9 mouse cellular contexts compared by ENCODE assay signal in genomic region chr5:24729797-24730487, GRCm38 (mm10). TPM values are rescaled to one million over a fixed set of nuclear protein-coding genes. Genes with fewer than 3 reads are reported as not detected.
DNase-seq lines count a peak whose midpoint lies in the region; ATAC-seq and TF ChIP-seq lines count a peak whose summit lies in the region.
"Had no signal": no experiment of that assay in that cellular context is flagged by ENCODE, and none has a peak within 500 bp of the region (broad histone marks: within the 10 kb centered on the region; RNA-seq: fewer than 3 reads in every experiment).

No protein-coding gene starts in this region.

- H3K27me3 ChIP-seq in limb, embryonic 12.5 days, result no peaks in the 10 kb centered on the region
- H3K27me3 ChIP-seq in neural tube, embryonic 15.5 days (replicated peaks), result peaks cover 37% of the 10 kb centered on the region

- H3K9ac ChIP-seq in limb, embryonic 12.5 days (replicated peaks), result peak overlapping the region; percentile 92
- H3K9ac ChIP-seq in neural tube, embryonic 15.5 days (replicated peaks), result peak overlapping the region; percentile 49

- H3K4me2 ChIP-seq in limb, embryonic 12.5 days, result peak overlapping the region; percentile 87
- H3K4me2 ChIP-seq in neural tube, embryonic 15.5 days, result peak overlapping the region; percentile 69

- 0 out of 2 replicates have a peak, but pooled peaks have one; percentile 28 for ATAC-seq in limb, embryonic 12.5 days (ENCODE audit: insufficient number of reproducible peaks, insufficient read depth, low FRiP score, low TSS enrichment, low read depth)
- 0 out of 2 replicates have a peak, but pooled peaks have one; percentile 5 for ATAC-seq in neural tube, embryonic 15.5 days (ENCODE audit: low FRiP score)
- ATAC-seq in megakaryocyte-erythroid progenitor cell, adult 5-6 weeks (replicated peaks; ENCODE audit: low FRiP score, low TSS enrichment, poor library complexity, severe bottlenecking), result no peak

- DNase-seq in layer of hippocampus, adult 2 months (ENCODE audit: low spot score in 2 of 2), result no peak
- DNase-seq in layer of hippocampus, postnatal 25 days (ENCODE audit: extremely low spot score in 1 of 2, low spot score in 1 of 2), result no peak
- DNase-seq in layer of hippocampus, adult 9-10 months (ENCODE audit: low spot score), result no peak
- no peak for DNase-seq in cerebellum, adult 8-10 months

- H3K4me3 ChIP-seq in layer of hippocampus, adult 2 months, result peak overlapping the region; percentile 39
- 0 out of 2 replicates have a peak overlapping the region, but pooled peaks have one; percentile 8 for H3K4me3 ChIP-seq in embryonic fibroblast, embryonic 13.5 days (ENCODE audit: insufficient read depth, low read length)
- peak overlapping the region; percentile 79 for H3K4me3 ChIP-seq in limb, embryonic 12.5 days (replicated peaks)
- peak overlapping the region; percentile 44 for H3K4me3 ChIP-seq in neural tube, embryonic 15.5 days (replicated peaks)

- no peaks in the 10 kb centered on the region for H3K9me3 ChIP-seq in limb, embryonic 12.5 days
- H3K9me3 ChIP-seq in neural tube, embryonic 15.5 days (replicated peaks), result no peaks in the 10 kb centered on the region

- peaks cover 2% of the 10 kb centered on the region; the same call in 1 of the 2 replicates for H3K4me1 ChIP-seq in embryonic fibroblast, embryonic 13.5 days (ENCODE audit: control insufficient read depth, insufficient read depth, low read length)
- peaks cover 65% of the 10 kb centered on the region for H3K4me1 ChIP-seq in limb, embryonic 12.5 days (replicated peaks)
- peaks cover 37% of the 10 kb centered on the region for H3K4me1 ChIP-seq in neural tube, embryonic 15.5 days

- 1% methylated on average over 49 of the region's 49 CpGs for WGBS in limb, embryonic 12.5 days
- WGBS in neural tube, embryonic 15.5 days, result 1% methylated on average over 49 of the region's 49 CpGs

- TF ChIP-seq CTCF in layer of hippocampus, adult 2 months (conservative IDR thresholded peaks at IDR 0.05), result no peak
- TF ChIP-seq CTCF in embryonic fibroblast, embryonic 13.5 days (IDR thresholded peaks at IDR 0.05; ENCODE audit: borderline replicate concordance, insufficient read depth, low read length), result no peak

- peaks cover 25% of the 10 kb centered on the region; the same call in 1 of the 2 replicates for H3K36me3 ChIP-seq in limb, embryonic 12.5 days
- H3K36me3 ChIP-seq in neural tube, embryonic 15.5 days, result no peaks in the 10 kb centered on the region

- no peak overlapping the region for H3K27ac ChIP-seq in layer of hippocampus, adult 2 months
- no peak overlapping the region for H3K27ac ChIP-seq in embryonic fibroblast, embryonic 13.5 days (ENCODE audit: insufficient read depth, low read length)
- H3K27ac ChIP-seq in limb, embryonic 12.5 days, result peak overlapping the region; percentile 75
- H3K27ac ChIP-seq in neural tube, embryonic 15.5 days (replicated peaks), result no peak overlapping the region
- H3K27ac ChIP-seq: macrophage had no signal

- TF ChIP-seq POLR2A in embryonic fibroblast, embryonic 13.5 days (IDR thresholded peaks at IDR 0.05; ENCODE audit: low read depth, low read length), result no peak

RNA-seq across cellular contexts. Expression of gene Wdr86, which starts 0.6 kb away (rescaled TPM):
- total RNA-seq in layer of hippocampus, adult 2 months (2021), result 1 to 10 TPM in 1 of 2 experiments, under 1 TPM in 1; 0.44 to 1.4 TPM
- total RNA-seq in layer of hippocampus, postnatal 25 days (2021), result 1 to 10 TPM in 1 of 2 experiments, under 1 TPM in 1; 0.79 to 1.3 TPM
- polyA plus RNA-seq in embryonic fibroblast, embryonic 13.5 days (2011; ENCODE audit: insufficient read length, low read depth, missing spikeins), result 1.1 TPM in 1 of 2 replicates, not detected in the other
- polyA plus RNA-seq in limb, embryonic 12.5 days (2016; fragmentation: Nextera tagmentation; extraction: Ambion mirVana), result 40.3 and 44.8 TPM in 2 replicates
- 4.1 and 5.2 TPM in 2 replicates for polyA plus RNA-seq in neural tube, embryonic 15.5 days (2015; fragmentation: Nextera tagmentation; extraction: Ambion mirVana)
- total RNA-seq in megakaryocyte-erythroid progenitor cell, adult 5-6 weeks (2014; fragmentation: Nextera tagmentation), result 0.32 TPM in 1 of 2 replicates, not detected in the other
- total RNA-seq in megakaryocyte-erythroid progenitor cell, adult 5-6 weeks (2017), result 0.42 TPM in 1 of 2 replicates, not detected in the other
- polyA plus RNA-seq: macrophage had no signal

RNA-seq across cellular contexts. Expression of gene Crygn, which starts 27.9 kb away (rescaled TPM):
- total RNA-seq in layer of hippocampus, adult 2 months (2021), result not detected
- 1 to 10 TPM in 1 of 2 experiments, not detected in 1; 1.4 TPM for total RNA-seq in layer of hippocampus, postnatal 25 days (2021)
- not detected in 2 replicates for polyA plus RNA-seq in embryonic fibroblast, embryonic 13.5 days (2011; ENCODE audit: insufficient read length, low read depth, missing spikeins)
- 1.6 TPM in 1 of 2 replicates, not detected in the other for polyA plus RNA-seq in limb, embryonic 12.5 days (2016; fragmentation: Nextera tagmentation; extraction: Ambion mirVana)
- polyA plus RNA-seq in neural tube, embryonic 15.5 days (2015; fragmentation: Nextera tagmentation; extraction: Ambion mirVana), result 1.5 and 2.0 TPM in 2 replicates
- total RNA-seq in megakaryocyte-erythroid progenitor cell, adult 5-6 weeks (2014; fragmentation: Nextera tagmentation), result not detected in 2 replicates
- not detected in 2 replicates for total RNA-seq in megakaryocyte-erythroid progenitor cell, adult 5-6 weeks (2017)
- polyA plus RNA-seq: macrophage had no signal

RNA-seq across cellular contexts. Expression of gene Nub1, which starts 44.6 kb away (rescaled TPM):
- 10 to 100 TPM; 65.9 to 69.0 TPM for total RNA-seq in layer of hippocampus, adult 2 months (2021)
- total RNA-seq in layer of hippocampus, postnatal 25 days (2021), result 10 to 100 TPM; 65.8 to 70.7 TPM
- polyA plus RNA-seq in embryonic fibroblast, embryonic 13.5 days (2011; ENCODE audit: insufficient read length, low read depth, missing spikeins), result 42.9 and 49.5 TPM in 2 replicates
- 28.3 and 29.4 TPM in 2 replicates for polyA plus RNA-seq in limb, embryonic 12.5 days (2016; fragmentation: Nextera tagmentation; extraction: Ambion mirVana)
- polyA plus RNA-seq in neural tube, embryonic 15.5 days (2015; fragmentation: Nextera tagmentation; extraction: Ambion mirVana), result 45.6 and 47.5 TPM in 2 replicates
- total RNA-seq in megakaryocyte-erythroid progenitor cell, adult 5-6 weeks (2014; fragmentation: Nextera tagmentation), result 18.4 and 22.4 TPM in 2 replicates
- total RNA-seq in megakaryocyte-erythroid progenitor cell, adult 5-6 weeks (2017), result 24.3 and 40.1 TPM in 2 replicates

Comparison
In these comparisons a context has a peak if more than half of its experiments do, and no peak if none do; other contexts are left out.
1. H3K4me3 ChIP-seq: peak in every context shown above with its lines; median percentile 79 in limb, embryonic 12.5 days; 44 in neural tube, embryonic 15.5 days; 39 in layer of hippocampus, adult 2 months; 8 in embryonic fibroblast, embryonic 13.5 days.